Mouse (Mus musculus): Measurements from ENCODE around the gene Tpk1. TPM values are rescaled to one million over a fixed set of nuclear protein-coding genes. Genes with fewer than 3 reads are reported as not detected.
A peak's percentile ranks its signal among the peaks of the same experiment; 100 is the strongest.

Tpk1 gene
- polyA plus RNA-seq, 1 experiment from 2014 or later: 8.2 TPM

GRCm38 (mm10) chr6:43649516-43649915, 16.6 kb downstream of the Tpk1 start:
- Histone ChIP-seq H3K9ac (ENCODE audit: low read depth, low read length) (no peak overlapping the region), H3K27me3 (replicated peaks; ENCODE audit: control insufficient read depth, insufficient read depth, low read length) (no peaks in the 10 kb centered on the region), H3K36me3 (ENCODE audit: control insufficient read depth, insufficient read depth, low read length) (no peaks in the 10 kb centered on the region), H3K4me3 (ENCODE audit: low read depth, low read length) (no peak overlapping the region), H3K27ac (replicated peaks; ENCODE audit: low read depth, low read length) (no peak overlapping the region), H3K9me3 (ENCODE audit: control insufficient read depth, low read length) (no peaks in the 10 kb centered on the region), H3K4me2 (ENCODE audit: low read depth, low read length) (no peak overlapping the region), H3K4me1 (ENCODE audit: control insufficient read depth, insufficient read depth, low read length) (no peaks in the 10 kb centered on the region)
- WGBS: 80% methylated on average over 2 of the region's 2 CpGs
- ATAC-seq (ENCODE audit: low read depth) (no peak), DNase-seq (ENCODE audit: low spot score) (peak; percentile 12)

- H3K4me2 ChIP-seq (ENCODE audit: low read depth, low read length): no peak overlapping the region
- no peaks in the 10 kb centered on the region for H3K27me3 ChIP-seq (replicated peaks; ENCODE audit: control insufficient read depth, insufficient read depth, low read length)
- no peak overlapping the region for H3K4me3 ChIP-seq (ENCODE audit: low read depth, low read length)
- whole genome bisulfite sequencing: 86% methylated on average over 2 of the region's 2 CpGs
- DNase-seq (ENCODE audit: low spot score): no peak
- H3K27ac ChIP-seq (replicated peaks; ENCODE audit: low read depth, low read length): no peak overlapping the region
- no peak for ATAC-seq (ENCODE audit: low read depth)
- H3K9ac ChIP-seq (ENCODE audit: low read depth, low read length): no peak overlapping the region
- no peaks in the 10 kb centered on the region for H3K4me1 ChIP-seq (ENCODE audit: control insufficient read depth, insufficient read depth, low read length)
- no peaks in the 10 kb centered on the region for H3K9me3 ChIP-seq (ENCODE audit: control insufficient read depth, low read length)
- no peaks in the 10 kb centered on the region for H3K36me3 ChIP-seq (ENCODE audit: control insufficient read depth, insufficient read depth, low read length)
Measured at GRCm38 (mm10) chr6:43645674-43646073, 20.4 kb downstream of the Tpk1 start.

- H3K27me3 ChIP-seq (replicated peaks; ENCODE audit: control insufficient read depth, insufficient read depth, low read length): no peaks in the 10 kb centered on the region
- no peaks in the 10 kb centered on the region for H3K36me3 ChIP-seq (ENCODE audit: control insufficient read depth, insufficient read depth, low read length)
- H3K4me2 ChIP-seq (ENCODE audit: low read depth, low read length): no peak overlapping the region
- no peaks in the 10 kb centered on the region for H3K4me1 ChIP-seq (ENCODE audit: control insufficient read depth, insufficient read depth, low read length)
- no peak overlapping the region for H3K9ac ChIP-seq (ENCODE audit: low read depth, low read length)
- WGBS: 92% methylated on average over 1 of the region's 1 CpGs
- no peak for ATAC-seq (ENCODE audit: low read depth)
- H3K9me3 ChIP-seq (ENCODE audit: control insufficient read depth, low read length): no peaks in the 10 kb centered on the region
- no peak overlapping the region for H3K4me3 ChIP-seq (ENCODE audit: low read depth, low read length)
- no peak overlapping the region for H3K27ac ChIP-seq (replicated peaks; ENCODE audit: low read depth, low read length)
- DNase-seq (ENCODE audit: low spot score): no peak
Measured at GRCm38 (mm10) chr6:43645105-43645504, 21.0 kb downstream of the Tpk1 start.

GRCm38 (mm10) chr6:43643718-43644117, 22.4 kb downstream of the Tpk1 start:
- ATAC-seq (ENCODE audit: low read depth) (no peak), DNase-seq (ENCODE audit: low spot score) (no peak)
- Histone ChIP-seq H3K27me3 (replicated peaks; ENCODE audit: control insufficient read depth, insufficient read depth, low read length) (no peaks in the 10 kb centered on the region), H3K4me2 (ENCODE audit: low read depth, low read length) (no peak overlapping the region), H3K36me3 (ENCODE audit: control insufficient read depth, insufficient read depth, low read length) (no peaks in the 10 kb centered on the region), H3K4me3 (ENCODE audit: low read depth, low read length) (no peak overlapping the region), H3K9ac (ENCODE audit: low read depth, low read length) (no peak overlapping the region), H3K27ac (replicated peaks; ENCODE audit: low read depth, low read length) (no peak overlapping the region), H3K9me3 (ENCODE audit: control insufficient read depth, low read length) (no peaks in the 10 kb centered on the region), H3K4me1 (ENCODE audit: control insufficient read depth, insufficient read depth, low read length) (no peaks in the 10 kb centered on the region)
- WGBS: 76% methylated on average over 6 of the region's 6 CpGs

- no peaks in the 10 kb centered on the region for H3K36me3 ChIP-seq (ENCODE audit: control insufficient read depth, insufficient read depth, low read length)
- H3K4me2 ChIP-seq (ENCODE audit: low read depth, low read length): no peak overlapping the region
- no peak overlapping the region for H3K27ac ChIP-seq (replicated peaks; ENCODE audit: low read depth, low read length)
- ATAC-seq (ENCODE audit: low read depth): no peak
- no peak overlapping the region for H3K9ac ChIP-seq (ENCODE audit: low read depth, low read length)
- H3K27me3 ChIP-seq (replicated peaks; ENCODE audit: control insufficient read depth, insufficient read depth, low read length): no peaks in the 10 kb centered on the region
- H3K4me1 ChIP-seq (ENCODE audit: control insufficient read depth, insufficient read depth, low read length): no peaks in the 10 kb centered on the region
- H3K4me3 ChIP-seq (ENCODE audit: low read depth, low read length): no peak overlapping the region
- WGBS: 56% methylated on average over 5 of the region's 5 CpGs
- peak; percentile 20 for DNase-seq (ENCODE audit: low spot score)
- H3K9me3 ChIP-seq (ENCODE audit: control insufficient read depth, low read length): no peaks in the 10 kb centered on the region
Measured at GRCm38 (mm10) chr6:43642375-43642774, 23.7 kb downstream of the Tpk1 start.

GRCm38 (mm10) chr6:43640621-43641020, 25.5 kb downstream of the Tpk1 start:
- Histone ChIP-seq H3K27ac (replicated peaks; ENCODE audit: low read depth, low read length) (no peak overlapping the region), H3K9me3 (ENCODE audit: control insufficient read depth, low read length) (no peaks in the 10 kb centered on the region), H3K4me3 (ENCODE audit: low read depth, low read length) (no peak overlapping the region), H3K36me3 (ENCODE audit: control insufficient read depth, insufficient read depth, low read length) (no peaks in the 10 kb centered on the region), H3K4me2 (ENCODE audit: low read depth, low read length) (no peak overlapping the region), H3K4me1 (ENCODE audit: control insufficient read depth, insufficient read depth, low read length) (no peaks in the 10 kb centered on the region), H3K27me3 (replicated peaks; ENCODE audit: control insufficient read depth, insufficient read depth, low read length) (no peaks in the 10 kb centered on the region), H3K9ac (ENCODE audit: low read depth, low read length) (no peak overlapping the region)
- DNase-seq (ENCODE audit: low spot score) (no peak), ATAC-seq (ENCODE audit: low read depth) (no peak)

- DNase-seq (ENCODE audit: low spot score) (no peak), ATAC-seq (ENCODE audit: low read depth) (no peak)
- Histone ChIP-seq H3K27ac (replicated peaks; ENCODE audit: low read depth, low read length) (no peak overlapping the region), H3K36me3 (ENCODE audit: control insufficient read depth, insufficient read depth, low read length) (no peaks in the 10 kb centered on the region), H3K9me3 (ENCODE audit: control insufficient read depth, low read length) (no peaks in the 10 kb centered on the region), H3K9ac (ENCODE audit: low read depth, low read length) (no peak overlapping the region), H3K4me3 (ENCODE audit: low read depth, low read length) (no peak overlapping the region), H3K4me2 (ENCODE audit: low read depth, low read length) (no peak overlapping the region), H3K27me3 (replicated peaks; ENCODE audit: control insufficient read depth, insufficient read depth, low read length) (no peaks in the 10 kb centered on the region), H3K4me1 (ENCODE audit: control insufficient read depth, insufficient read depth, low read length) (no peaks in the 10 kb centered on the region)
- 93% methylated on average over 1 of the region's 1 CpGs for WGBS
Measured at GRCm38 (mm10) chr6:43638865-43639264, 27.2 kb downstream of the Tpk1 start.

- no peak overlapping the region for H3K4me3 ChIP-seq (ENCODE audit: low read depth, low read length)
- ATAC-seq (ENCODE audit: low read depth): no peak
- DNase-seq (ENCODE audit: low spot score): no peak
- H3K27ac ChIP-seq (replicated peaks; ENCODE audit: low read depth, low read length): no peak overlapping the region
- H3K9me3 ChIP-seq (ENCODE audit: control insufficient read depth, low read length): no peaks in the 10 kb centered on the region
- no peaks in the 10 kb centered on the region for H3K36me3 ChIP-seq (ENCODE audit: control insufficient read depth, insufficient read depth, low read length)
- no peak overlapping the region for H3K4me2 ChIP-seq (ENCODE audit: low read depth, low read length)
- 84% methylated on average over 3 of the region's 3 CpGs for WGBS
- no peaks in the 10 kb centered on the region for H3K4me1 ChIP-seq (ENCODE audit: control insufficient read depth, insufficient read depth, low read length)
- no peaks in the 10 kb centered on the region for H3K27me3 ChIP-seq (replicated peaks; ENCODE audit: control insufficient read depth, insufficient read depth, low read length)
- no peak overlapping the region for H3K9ac ChIP-seq (ENCODE audit: low read depth, low read length)
Measured at GRCm38 (mm10) chr6:43638119-43638518, 28.0 kb downstream of the Tpk1 start.

GRCm38 (mm10) chr6:43636980-43637638, 29.0 kb downstream of the Tpk1 start:
- Histone ChIP-seq H3K4me3 (ENCODE audit: low read depth, low read length) (no peak overlapping the region), H3K4me2 (ENCODE audit: low read depth, low read length) (no peak overlapping the region), H3K36me3 (ENCODE audit: control insufficient read depth, insufficient read depth, low read length) (no peaks in the 10 kb centered on the region), H3K27me3 (replicated peaks; ENCODE audit: control insufficient read depth, insufficient read depth, low read length) (no peaks in the 10 kb centered on the region), H3K9me3 (ENCODE audit: control insufficient read depth, low read length) (no peaks in the 10 kb centered on the region), H3K27ac (replicated peaks; ENCODE audit: low read depth, low read length) (no peak overlapping the region), H3K4me1 (ENCODE audit: control insufficient read depth, insufficient read depth, low read length) (no peaks in the 10 kb centered on the region), H3K9ac (ENCODE audit: low read depth, low read length) (no peak overlapping the region)
- DNase-seq (ENCODE audit: low spot score) (no peak), ATAC-seq (ENCODE audit: low read depth) (no peak)
- WGBS: 80% methylated on average over 11 of the region's 11 CpGs
